Mouse (Mus musculus): ENCODE data around the gene St6galnac3.

Gene St6galnac3

GRCm38 (mm10) chr3:153282123-153282765, 442.7 kb downstream of the St6galnac3 start:
- no peak for DNase-seq (ENCODE audit: low spot score)

DNA sequence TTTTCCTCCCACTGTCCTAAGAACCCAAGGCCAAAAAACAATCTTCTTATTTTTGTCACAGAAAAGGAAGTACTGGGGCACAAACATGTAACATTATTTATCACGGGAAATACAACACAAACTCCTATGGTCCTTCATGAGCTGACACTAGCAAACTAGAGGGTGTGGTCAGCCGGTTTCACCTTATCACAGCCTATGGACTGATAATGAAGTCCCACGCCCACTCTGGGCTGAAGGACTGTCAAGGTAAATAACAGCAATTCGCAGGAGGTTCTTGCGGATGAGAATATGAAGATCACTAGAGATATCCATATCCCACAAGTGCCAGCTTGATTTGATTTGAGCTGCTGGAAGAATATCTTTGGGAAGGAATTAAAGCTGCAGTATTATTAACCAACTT, 446.7 kb downstream of the St6galnac3 start:
- no peak for DNase-seq (ENCODE audit: low spot score)

GRCm38 (mm10) chr3:153277389-153277999, 447.5 kb downstream of the St6galnac3 start:
- peak; percentile 48 for DNase-seq (ENCODE audit: low spot score)

- DNase-seq (ENCODE audit: low spot score): peak; percentile 51
Observed at GRCm38 (mm10) chr3:153276830-153277388, 448.1 kb downstream of the St6galnac3 start.

DNA sequence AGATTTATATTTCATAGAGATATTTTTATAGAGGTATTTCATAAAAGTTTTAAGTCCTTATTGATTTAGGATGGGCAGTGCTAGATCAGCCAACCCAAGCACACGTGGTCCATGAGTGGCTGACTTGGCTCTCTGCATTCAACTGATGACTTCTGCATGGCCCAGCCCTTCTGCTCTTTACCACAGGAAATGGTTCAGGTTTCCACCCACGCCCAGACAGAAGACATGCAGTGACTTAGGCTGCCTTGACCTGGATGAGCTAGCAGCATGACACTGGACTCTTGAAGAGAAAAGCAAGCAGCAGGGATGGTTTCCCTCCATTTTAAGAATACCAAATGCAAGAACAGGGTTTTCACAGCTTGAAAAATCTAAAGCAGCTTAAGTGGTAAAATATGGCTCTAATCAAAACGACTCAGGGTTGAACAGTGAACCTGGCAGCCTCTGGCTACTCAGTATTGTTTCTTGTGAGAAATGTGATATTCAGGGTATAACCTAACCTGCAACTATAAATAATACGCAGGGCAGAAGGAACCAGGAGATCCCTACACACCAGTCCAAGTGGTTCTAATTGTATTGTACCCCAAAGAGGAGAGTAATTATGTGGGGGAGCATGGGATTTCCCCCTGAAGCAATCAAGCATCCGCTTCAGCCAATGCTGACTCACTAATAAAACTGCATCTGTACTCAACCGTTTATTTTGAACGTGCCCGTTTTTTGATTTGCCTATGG, 448.7 kb downstream of the St6galnac3 start:
- no peak for DNase-seq (ENCODE audit: low spot score)

DNA sequence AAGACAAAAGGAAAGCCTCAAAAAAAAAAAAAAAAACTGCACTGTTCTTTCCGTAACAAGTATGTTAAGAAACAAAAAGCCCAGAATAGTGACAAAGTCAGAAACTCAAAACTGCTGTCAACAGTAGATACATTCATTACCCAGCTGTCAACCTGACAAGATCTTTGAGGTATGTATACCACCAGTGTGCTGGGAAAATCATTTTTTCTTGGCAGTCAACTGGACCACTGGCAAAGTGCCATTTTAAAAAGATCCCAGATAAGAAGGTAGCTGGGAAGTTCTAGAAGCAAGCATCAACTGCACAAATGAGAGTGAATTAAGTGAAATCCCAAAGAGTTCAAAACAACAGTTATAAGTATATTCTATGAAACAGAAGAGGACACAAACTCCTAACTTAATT, 452.7 kb downstream of the St6galnac3 start:
- DNase-seq (ENCODE audit: low spot score): no peak

DNA sequence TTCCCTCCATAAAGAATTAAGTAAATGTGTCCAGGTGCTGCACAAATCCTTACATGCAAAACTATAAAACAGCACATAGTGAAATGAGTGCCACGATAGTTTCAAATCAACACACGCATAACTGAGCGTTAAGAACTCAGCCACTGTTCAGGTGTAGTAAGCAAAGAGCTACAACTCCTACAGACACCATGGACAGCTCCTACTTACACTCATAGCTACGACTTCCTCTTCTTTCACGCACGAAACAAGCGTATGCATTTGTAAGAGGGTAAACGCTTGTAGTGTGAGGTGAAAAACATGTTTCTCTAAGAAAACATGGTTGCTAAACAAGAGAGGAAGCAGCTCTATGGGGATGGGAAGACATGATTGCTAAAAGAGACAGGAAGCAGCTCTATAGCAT, 457.6 kb downstream of the St6galnac3 start:
- DNase-seq (ENCODE audit: low spot score): no peak

GRCm38 (mm10) chr3:153261985-153262384, 463.0 kb downstream of the St6galnac3 start:
- no peak for DNase-seq (ENCODE audit: low spot score)

DNA sequence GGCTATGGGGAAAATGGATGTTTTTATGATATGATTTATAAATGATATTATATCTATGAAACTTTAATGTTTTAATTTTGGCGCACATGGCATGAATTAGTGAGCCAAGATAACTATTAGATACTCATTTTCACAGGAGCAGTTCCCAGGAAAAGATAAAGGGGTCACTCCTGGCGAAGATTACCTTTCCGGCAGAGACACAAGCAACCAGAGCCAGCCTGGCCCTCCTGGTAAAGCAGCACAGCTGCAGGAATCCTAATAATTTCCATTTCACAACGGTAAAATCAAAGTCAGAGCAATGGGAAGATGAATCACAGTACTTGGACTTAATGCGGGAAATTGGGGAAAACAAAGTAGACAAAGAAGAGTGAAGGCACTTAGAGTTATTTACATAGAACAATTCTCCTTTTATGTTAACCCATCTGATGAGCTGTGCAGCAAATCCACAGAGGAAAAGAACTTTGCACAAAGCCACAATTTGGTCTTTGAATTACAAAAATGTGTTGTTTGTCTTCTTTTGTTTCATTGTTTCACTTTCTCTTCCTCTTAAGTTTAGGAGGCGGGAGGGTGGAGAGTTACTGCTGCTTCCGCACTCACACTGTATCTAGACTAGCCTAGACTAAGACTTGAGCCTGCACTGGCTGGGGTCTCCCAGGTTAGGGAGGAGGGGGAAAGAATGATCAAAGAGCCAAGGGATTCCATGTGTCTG, 464.6 kb downstream of the St6galnac3 start:
- DNase-seq (ENCODE audit: low spot score): no peak

DNA sequence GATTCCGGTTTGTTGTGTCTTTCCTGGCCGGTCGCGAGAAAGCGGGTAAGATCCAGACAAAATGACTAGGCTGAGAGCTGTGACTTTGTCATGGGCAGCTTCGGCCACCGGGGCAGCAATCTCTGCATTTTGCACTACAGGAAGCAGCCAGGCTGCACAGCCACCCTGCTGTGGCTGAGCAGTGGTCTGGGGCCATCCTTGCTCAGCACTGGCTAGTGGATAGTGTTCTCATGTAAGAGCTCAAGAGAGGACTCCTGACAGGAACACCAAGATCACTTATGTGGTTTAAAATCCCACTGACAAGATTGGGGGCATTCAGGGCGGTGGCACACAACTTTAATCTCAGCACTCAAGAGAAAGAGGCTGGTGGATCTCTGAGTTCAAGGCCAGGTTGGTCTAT, 469.1 kb downstream of the St6galnac3 start:
- DNase-seq (ENCODE audit: low spot score): no peak

GRCm38 (mm10) chr3:153251653-153252052, 473.3 kb downstream of the St6galnac3 start:
- DNase-seq (ENCODE audit: low spot score): no peak

DNA sequence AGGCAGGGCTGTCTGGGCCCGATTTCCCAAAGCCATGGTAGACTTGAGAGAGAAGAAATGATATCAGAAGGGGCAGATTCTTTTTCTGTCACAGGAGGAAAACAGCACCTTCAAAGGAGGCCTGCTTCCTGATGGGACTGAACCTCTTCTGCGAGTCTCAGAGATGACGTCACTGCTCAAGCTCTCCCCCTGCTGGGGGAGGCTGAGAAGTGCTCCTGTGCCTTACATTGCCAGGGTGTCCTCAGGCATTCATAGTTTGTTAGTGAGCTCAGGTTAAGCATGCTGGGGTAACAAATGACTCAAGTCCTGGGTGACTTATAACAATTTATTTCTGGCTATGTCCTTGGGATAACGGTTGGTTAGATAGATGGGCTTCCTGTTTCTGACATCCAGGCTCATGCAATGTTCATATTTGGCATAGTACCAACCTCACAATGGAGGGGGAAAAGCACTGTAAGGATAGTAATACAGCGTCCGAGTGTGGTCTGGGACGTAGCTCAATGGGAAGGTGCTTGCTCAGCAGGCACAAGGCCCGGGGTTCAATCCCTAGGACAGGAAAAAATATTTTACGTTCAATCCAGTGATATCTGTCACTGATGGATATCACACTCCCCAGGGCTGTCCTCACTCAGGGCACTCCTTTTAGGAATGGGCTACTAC, 474.2 kb downstream of the St6galnac3 start:
- DNase-seq (ENCODE audit: low spot score): peak; percentile 74

DNA sequence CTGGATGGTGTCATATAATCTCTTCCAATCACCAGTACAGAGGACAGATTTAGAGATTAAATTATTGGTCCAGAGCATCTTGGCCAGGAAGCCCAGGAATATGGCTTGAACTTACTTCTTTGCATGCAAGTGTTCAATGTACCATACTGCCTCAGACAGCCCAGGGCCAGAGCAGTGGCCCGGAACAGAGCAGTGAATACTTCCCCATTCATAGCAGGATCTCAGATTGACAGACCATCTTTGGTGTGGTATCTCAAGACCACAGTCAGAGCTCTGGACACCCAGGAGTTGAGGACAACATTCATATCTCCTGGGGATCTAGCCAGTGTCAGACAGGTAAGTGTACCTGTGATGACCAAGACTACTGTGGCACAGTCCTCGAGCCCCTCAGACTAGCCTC, 476.1 kb downstream of the St6galnac3 start:
- DNase-seq (ENCODE audit: low spot score): no peak

GRCm38 (mm10) chr3:153248029-153248428, 476.9 kb downstream of the St6galnac3 start:
- DNase-seq (ENCODE audit: low spot score): no peak

- no peak for DNase-seq (ENCODE audit: low spot score)
Observed at GRCm38 (mm10) chr3:153242524-153242923, 482.4 kb downstream of the St6galnac3 start.

GRCm38 (mm10) chr3:153241134-153241533, 483.8 kb downstream of the St6galnac3 start:
- no peak for DNase-seq (ENCODE audit: low spot score)

- DNase-seq (ENCODE audit: low spot score): no peak
Observed at GRCm38 (mm10) chr3:153240366-153240765, 484.6 kb downstream of the St6galnac3 start.

DNA sequence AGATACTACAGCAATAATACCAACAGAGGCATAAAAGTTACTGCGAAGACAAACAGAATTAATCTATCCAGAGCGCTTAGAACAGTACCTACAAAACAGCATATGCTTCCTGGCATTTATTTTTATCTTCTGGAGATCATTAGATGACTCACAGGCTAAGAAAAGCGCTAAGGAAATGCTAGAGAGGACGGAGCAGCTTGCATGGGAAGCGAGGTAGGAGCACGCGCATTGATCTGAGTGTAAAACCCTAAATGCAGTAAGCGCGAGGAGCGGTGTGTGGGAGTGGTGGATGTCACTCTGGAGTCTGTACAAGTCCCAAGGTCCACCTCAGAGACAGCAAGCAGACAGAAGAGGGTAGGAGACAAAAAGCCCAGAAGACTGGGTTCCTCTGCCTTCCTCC, 486.6 kb downstream of the St6galnac3 start:
- DNase-seq (ENCODE audit: low spot score): no peak

DNA sequence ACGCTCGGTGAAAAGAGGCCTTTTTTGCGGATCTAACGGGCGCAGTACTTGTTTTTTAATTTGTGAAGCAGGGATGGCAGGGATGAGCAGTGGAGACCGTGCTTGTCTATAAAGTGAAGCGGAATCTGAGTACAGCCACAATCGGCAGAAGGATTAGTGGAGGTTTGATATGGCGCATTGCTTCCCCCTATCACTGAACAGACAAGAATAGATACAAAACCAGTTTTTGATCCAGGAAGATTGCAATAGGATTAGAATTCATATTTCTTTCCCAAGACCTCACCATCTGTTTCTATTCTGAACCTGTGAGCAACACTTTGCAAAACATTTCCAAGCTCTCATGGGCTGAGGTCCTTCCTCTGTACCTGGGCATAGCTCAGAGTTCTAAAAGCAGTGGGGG, 488.7 kb downstream of the St6galnac3 start:
- no peak for DNase-seq (ENCODE audit: low spot score)

GRCm38 (mm10) chr3:153222611-153223402, 502.2 kb downstream of the St6galnac3 start:
- DNase-seq (ENCODE audit: low spot score): peak; percentile 62

DNA sequence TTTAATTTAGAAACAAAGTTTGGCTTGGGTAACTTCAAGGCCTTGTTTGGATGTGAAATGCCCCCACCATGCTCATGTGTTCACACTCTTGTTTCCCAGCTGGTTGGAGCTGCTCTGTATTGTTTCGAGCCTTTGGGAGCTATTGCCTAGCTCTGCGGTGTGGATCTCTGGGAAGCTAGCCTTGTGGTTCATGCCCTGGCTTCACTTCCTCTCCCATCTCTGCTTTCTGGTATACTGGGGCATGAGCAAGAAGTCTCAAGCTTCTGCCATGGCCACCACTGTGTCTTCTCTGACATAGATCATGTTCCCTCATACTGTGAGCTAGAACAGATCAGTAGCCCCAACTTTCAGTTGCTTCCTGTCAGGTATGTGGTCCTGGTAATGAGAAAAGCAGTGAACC, 505.6 kb downstream of the St6galnac3 start:
- DNase-seq (ENCODE audit: low spot score): no peak
